Mouse (Mus musculus): ENCODE results near the gene Gm7030. TPM values are rescaled to one million over a fixed set of nuclear protein-coding genes. Genes with fewer than 3 reads are reported as not detected.
"Not testable (repeated sequence)": the region's sequence is repeated elsewhere in the genome, so short reads cannot be mapped to it uniquely, and the experiment has no call there.

Gm7030 gene
- polyA plus RNA-seq, 1 experiment from 2014 or later, result not detected

DNA sequence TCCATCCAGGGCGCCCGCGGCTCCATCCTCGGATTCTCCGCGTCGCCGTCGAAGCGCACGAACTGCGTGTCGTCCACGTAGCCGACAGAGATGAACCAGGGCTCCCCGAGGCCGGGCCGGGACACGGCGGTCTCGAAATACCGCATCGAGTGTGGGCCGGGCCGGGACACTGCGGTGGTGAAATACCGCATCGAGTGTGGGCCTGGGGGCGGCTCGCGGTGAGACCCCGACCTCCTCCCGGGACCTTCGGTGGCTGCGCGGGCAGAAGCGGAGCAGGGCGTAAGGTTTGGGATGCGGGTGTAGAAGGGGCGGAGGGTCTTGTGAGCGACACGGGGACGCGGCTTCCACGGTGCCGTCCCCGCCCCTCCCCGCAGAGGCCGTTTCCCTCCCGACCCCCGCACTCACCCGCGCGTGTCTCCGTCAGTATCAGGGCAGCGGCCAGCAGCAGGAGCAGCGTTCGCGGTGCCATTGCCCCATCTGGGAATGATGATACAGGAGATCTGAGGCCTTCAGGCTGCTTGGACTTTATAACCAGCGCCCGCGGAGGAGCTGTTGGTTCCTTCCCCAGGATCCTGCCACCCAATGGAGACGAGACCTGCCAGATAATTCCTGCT lies 38.9 kb upstream of the Gm7030 start, which contains the start of gene Gm8909:
Gm8909 (minus strand) TSS at position 499 of the 614 bp plus-strand sequence.
- H3K27me3 ChIP-seq (replicated peaks; ENCODE audit: insufficient read depth, low read length), result no peaks in the 10 kb centered on the region
- ATAC-seq (peak; percentile 2; the same call in 1 of the 2 replicates), DNase-seq (ENCODE audit: low spot score) (no peak)
- H3K9ac ChIP-seq (replicated peaks; ENCODE audit: low read depth), result peak within 1 kb of the TSS; percentile 36; the same call in 1 of the 2 replicates
- peak within 1 kb of the TSS; percentile 53 for H3K4me3 ChIP-seq (ENCODE audit: low read depth, low read length)
- no peaks in the 10 kb centered on the region for H3K4me1 ChIP-seq (ENCODE audit: insufficient read depth, low read depth, low read length)
- TF ChIP-seq CTCF (IDR thresholded peaks at IDR 0.05) (no peak), EP300 (IDR thresholded peaks at IDR 0.05) (no peak)
- H3K27ac ChIP-seq (ENCODE audit: low read length), result peak within 1 kb of the TSS; percentile 47; the same call in 1 of the 2 replicates
- H3K4me2 ChIP-seq (replicated peaks; ENCODE audit: low read depth, low read length), result peak within 1 kb of the TSS; percentile 62
- H3K36me3 ChIP-seq (ENCODE audit: insufficient read depth, low read length), result no peaks in the 10 kb centered on the region
- 2% methylated on average over 45 of the region's 63 CpGs for WGBS
- H3K9me3 ChIP-seq (ENCODE audit: low read length), result no peaks in the 10 kb centered on the region

DNA sequence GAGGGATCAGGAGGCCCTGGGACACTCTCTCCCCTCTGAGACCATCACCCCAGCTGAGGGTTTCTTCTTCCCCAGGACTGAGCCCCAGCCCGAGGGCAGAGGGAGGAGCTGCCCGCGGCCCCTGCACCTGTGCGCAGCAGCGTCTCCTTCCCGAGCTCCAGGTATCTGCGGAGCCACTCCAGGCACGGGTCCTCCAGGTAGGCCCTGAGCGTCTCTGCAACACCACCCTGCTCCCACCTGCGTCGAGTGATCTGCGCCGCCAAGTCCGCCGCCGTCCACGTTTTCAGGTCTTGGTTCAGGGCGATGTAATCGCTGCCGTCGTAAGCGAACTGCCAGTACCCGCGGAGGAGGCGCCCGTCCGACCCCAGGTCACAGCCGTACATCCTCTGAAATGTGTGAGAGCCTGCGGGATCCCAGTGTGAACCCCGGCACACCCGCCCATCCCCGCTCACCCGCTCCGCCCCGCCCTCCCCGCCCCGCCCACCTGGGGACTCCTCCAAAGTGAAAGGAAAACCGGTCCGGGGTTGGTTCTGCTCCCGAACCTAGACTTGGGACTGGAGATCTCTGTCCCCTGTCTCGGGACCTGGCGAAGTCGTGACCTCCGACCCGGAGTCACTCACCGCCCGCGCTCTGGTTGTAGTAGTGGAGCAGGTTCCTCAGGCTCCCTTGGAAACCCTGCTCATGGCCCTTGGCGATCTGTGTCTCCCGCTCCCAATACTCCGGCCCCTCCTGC lies 38.2 kb upstream of the Gm7030 start:
- ATAC-seq, result peak; percentile 84

GRCm38 (mm10) chr17:36166901-36167300 lies 37.7 kb upstream of the Gm7030 start:
- not testable (repeated sequence) for H3K4me3 ChIP-seq (ENCODE audit: low read depth, low read length); H3K9ac ChIP-seq (replicated peaks; ENCODE audit: low read depth); H3K9me3 ChIP-seq (ENCODE audit: low read length); H3K36me3 ChIP-seq (ENCODE audit: insufficient read depth, low read length); ATAC-seq; H3K4me2 ChIP-seq (replicated peaks; ENCODE audit: low read depth, low read length); H3K4me1 ChIP-seq (ENCODE audit: insufficient read depth, low read depth, low read length); H3K27ac ChIP-seq (ENCODE audit: low read length); H3K27me3 ChIP-seq (replicated peaks; ENCODE audit: insufficient read depth, low read length); DNase-seq (ENCODE audit: low spot score)
- WGBS, result 22% methylated on average over 2 of the region's 2 CpGs

More for the DNA sequence above, 38.2 kb upstream of the Gm7030 start:
- H3K4me2 ChIP-seq (replicated peaks; ENCODE audit: low read depth, low read length), result peak overlapping the region; percentile 62
- no peak for TF ChIP-seq CTCF (IDR thresholded peaks at IDR 0.05)
- TF ChIP-seq EP300 (IDR thresholded peaks at IDR 0.05), result no peak
- peak; percentile 55 for DNase-seq (ENCODE audit: low spot score)
- WGBS, result under 1% methylated on average over 34 of the region's 51 CpGs
- no peaks in the 10 kb centered on the region for H3K4me1 ChIP-seq (ENCODE audit: insufficient read depth, low read depth, low read length)
- no peaks in the 10 kb centered on the region for H3K36me3 ChIP-seq (ENCODE audit: insufficient read depth, low read length)
- no peaks in the 10 kb centered on the region for H3K9me3 ChIP-seq (ENCODE audit: low read length)
- H3K4me3 ChIP-seq (ENCODE audit: low read depth, low read length), result peak overlapping the region; percentile 53
- 0 out of 2 replicates have a peak, but pooled peaks cover under 1% of the 10 kb centered on the region for H3K27me3 ChIP-seq (replicated peaks; ENCODE audit: insufficient read depth, low read length)
- peak overlapping the region; percentile 47; the same call in 1 of the 2 replicates for H3K27ac ChIP-seq (ENCODE audit: low read length)
- peak overlapping the region; percentile 36; the same call in 1 of the 2 replicates for H3K9ac ChIP-seq (replicated peaks; ENCODE audit: low read depth)

DNA sequence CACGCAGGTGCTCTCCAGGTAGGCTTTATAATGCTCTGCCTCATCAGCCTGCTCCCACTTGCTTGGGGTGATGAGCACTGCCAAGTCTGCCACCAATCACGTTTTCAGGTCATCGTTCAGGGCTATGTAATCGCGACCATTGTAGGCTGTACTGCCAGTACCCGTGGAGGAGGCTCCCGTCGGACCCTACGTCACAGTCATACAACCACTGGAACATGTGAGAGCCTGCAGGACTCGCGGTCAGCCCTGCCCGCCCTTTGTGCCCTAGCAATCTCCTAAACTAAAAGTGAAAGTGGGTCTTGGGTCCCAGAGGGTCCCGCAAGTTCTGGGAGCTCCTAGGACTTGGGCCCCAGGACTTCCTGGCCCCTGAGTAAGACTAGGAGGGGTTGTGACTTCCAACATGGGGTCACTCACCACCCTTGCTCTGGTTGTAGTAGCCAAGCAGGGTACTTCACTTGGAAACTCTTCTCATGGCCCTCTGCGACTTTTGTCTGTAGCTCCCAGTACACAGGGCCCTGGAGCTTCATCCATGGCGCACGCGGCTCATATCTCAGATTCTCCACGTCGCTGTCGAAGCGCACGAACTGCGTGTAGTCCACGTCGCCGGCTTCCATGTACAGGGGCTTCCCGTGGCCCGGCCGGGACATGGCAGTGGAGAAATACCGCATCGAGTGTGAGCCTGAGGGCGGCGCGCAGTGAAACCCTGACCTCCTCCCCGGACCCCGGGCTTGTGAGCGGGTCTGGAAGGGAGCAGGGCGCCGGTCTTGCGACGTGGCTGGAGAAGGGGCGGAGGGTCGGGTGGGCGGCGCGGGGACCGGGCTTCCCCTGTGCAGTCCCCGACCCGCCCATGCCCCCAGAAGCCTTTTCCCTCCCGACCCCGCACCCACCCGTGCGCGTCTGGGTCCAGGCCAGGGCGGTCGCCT lies 32.2 kb upstream of the Gm7030 start:
- H3K4me3 ChIP-seq (ENCODE audit: low read depth, low read length), result peak overlapping the region; percentile 34
- H3K9ac ChIP-seq (replicated peaks; ENCODE audit: low read depth), result no peak overlapping the region; the same call in 1 of the 2 replicates
- H3K9me3 ChIP-seq (ENCODE audit: low read length), result no peaks in the 10 kb centered on the region
- DNase-seq (ENCODE audit: low spot score), result peak; percentile 57
- H3K36me3 ChIP-seq (ENCODE audit: insufficient read depth, low read length), result no peaks in the 10 kb centered on the region
- TF ChIP-seq EP300 (IDR thresholded peaks at IDR 0.05) (no peak), CTCF (IDR thresholded peaks at IDR 0.05) (no peak)
- no peak overlapping the region for H3K27ac ChIP-seq (ENCODE audit: low read length)
- 3% methylated on average over 54 of the region's 56 CpGs for WGBS
- no peaks in the 10 kb centered on the region for H3K4me1 ChIP-seq (ENCODE audit: insufficient read depth, low read depth, low read length)
- H3K4me2 ChIP-seq (replicated peaks; ENCODE audit: low read depth, low read length), result peak overlapping the region; percentile 60
- peak; percentile 85 for ATAC-seq
- H3K27me3 ChIP-seq (replicated peaks; ENCODE audit: insufficient read depth, low read length), result 0 out of 2 replicates have a peak, but pooled peaks cover 7% of the 10 kb centered on the region

DNA sequence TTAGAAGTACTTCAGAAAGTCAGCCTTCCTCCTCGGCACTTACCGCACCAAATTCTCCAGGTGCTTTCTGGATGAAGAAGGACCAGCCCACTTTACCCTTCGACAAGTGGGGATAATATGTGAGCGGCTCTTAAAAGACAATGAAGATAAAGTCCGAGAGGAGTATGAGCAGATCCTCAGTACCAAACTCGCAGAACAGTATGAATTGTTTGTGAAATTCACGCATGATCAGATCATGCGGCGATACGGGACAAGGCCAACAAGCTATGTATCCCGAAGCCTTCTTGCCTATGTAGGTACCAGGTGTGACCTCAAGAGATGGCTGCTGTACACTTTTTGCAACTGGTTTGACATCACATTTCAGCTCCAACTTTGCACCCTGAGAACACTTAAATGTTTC lies 29.0 kb upstream of the Gm7030 start:
- 6% methylated on average over 11 of the region's 11 CpGs for WGBS
- not testable (repeated sequence) for DNase-seq (ENCODE audit: low spot score)

More for the DNA sequence above, 29.0 kb upstream of the Gm7030 start:
- Histone ChIP-seq H3K4me2 (replicated peaks; ENCODE audit: low read depth, low read length) (peak overlapping the region; percentile 56; the same call in 1 of the 2 replicates), H3K4me3 (ENCODE audit: low read depth, low read length) (0 out of 2 replicates have a peak overlapping the region, but pooled peaks have one; percentile 23)
- H3K4me1 ChIP-seq (ENCODE audit: insufficient read depth, low read depth, low read length); H3K36me3 ChIP-seq (ENCODE audit: insufficient read depth, low read length); H3K27ac ChIP-seq (ENCODE audit: low read length); ATAC-seq; H3K9me3 ChIP-seq (ENCODE audit: low read length); H3K27me3 ChIP-seq (replicated peaks; ENCODE audit: insufficient read depth, low read length); H3K9ac ChIP-seq (replicated peaks; ENCODE audit: low read depth): not testable (repeated sequence)

Measured in lung, postnatal 0 days (tissue).